Mouse (Mus musculus): ENCODE measurements around the gene Ifi207.
"Not testable (repeated sequence)": the region's sequence is repeated elsewhere in the genome, so short reads cannot be mapped to it uniquely, and the experiment has no call there.

The Ifi207 gene

DNA sequence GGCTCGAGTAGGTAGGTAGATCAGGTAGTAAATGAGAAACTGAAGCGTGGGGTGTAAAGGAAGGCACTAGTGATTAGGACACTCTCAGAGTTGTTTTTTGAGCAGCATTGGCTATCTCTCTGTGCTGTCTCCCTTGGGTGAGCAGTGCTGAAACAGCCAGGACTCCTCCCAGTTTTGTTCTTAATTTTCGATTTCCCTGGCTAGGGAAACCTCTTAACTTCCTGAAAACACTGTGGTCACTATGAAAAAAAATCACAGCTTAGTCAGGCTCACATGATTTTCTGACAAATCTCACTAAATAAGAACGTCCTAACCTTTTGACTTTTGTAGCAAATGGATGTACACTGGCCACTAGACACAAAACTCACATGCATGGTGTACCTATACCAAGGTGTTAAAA, at the start of gene Ifi207:
Gene Ifi207 (minus strand): TSS at position 92 of the 400 bp plus-strand sequence.
- DNase-seq (ENCODE audit: low read depth in 1 of 2, low spot score in 2 of 2), result peak; percentile 56 to 57

DNA sequence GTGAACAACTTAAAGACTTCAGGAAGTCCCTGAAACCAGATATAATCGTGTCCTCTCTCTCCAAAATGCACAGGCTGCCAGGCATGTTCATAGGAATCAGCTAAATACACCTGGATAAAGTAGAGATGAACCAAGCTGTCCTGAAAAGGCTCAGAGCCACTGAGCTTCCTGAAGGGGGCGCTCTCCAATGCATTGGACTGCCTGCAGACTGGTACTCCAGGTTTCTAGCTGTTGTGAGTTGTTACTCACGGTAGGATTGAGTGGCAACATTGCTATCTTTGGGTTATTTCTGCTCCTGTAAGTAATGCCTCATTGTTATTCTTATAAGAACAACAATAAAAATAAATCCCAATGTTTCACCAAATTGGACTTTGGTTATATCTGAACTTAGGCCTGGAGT, 31.9 kb upstream of the Ifi207 start:
- DNase-seq (ENCODE audit: low read depth in 1 of 2, low spot score in 2 of 2), result not testable (repeated sequence)

DNA sequence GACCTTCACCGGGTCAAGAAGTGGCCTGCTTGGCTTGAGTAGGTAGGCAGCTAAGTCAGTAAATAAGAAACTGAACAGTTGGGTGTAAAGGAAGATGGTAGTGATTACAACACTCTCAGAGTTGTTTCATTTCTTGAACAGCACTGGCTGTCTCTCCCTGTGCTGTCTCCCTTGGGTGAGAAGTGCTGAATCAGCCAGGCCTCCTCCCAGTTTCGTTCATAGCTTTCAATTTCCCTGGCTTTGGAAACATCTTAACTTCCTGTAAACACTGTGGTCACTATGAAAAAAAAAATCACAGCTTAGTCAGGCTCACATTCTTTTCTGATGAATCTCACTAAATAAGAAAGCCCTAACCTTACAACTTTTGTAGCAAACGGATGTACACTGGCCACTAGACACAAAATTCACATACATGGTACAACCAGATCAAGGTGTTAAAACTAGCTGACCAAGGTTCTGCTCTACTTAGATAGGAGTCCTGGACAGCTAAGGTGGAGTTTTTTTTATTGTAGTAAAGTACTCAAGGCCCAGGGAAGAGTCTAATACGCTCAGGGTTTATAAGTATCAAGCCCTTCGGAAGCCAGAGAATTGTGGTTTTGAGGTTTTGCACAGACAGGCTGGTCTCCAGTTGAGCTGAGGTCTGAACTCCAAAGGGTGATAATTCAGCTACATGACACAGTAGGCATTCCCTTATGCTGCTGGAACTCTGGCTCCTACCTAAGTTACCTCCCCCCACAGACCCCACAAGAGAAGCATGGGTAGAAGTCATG, 25.5 kb upstream of the Ifi207 start, which contains the start of gene Ifi204:
Gene Ifi204 (minus strand): TSS at position 96 of the 770 bp plus-strand sequence.
- DNase-seq (ENCODE audit: low read depth in 1 of 2, low spot score in 2 of 2), result peak; percentile 53 to 55

DNA sequence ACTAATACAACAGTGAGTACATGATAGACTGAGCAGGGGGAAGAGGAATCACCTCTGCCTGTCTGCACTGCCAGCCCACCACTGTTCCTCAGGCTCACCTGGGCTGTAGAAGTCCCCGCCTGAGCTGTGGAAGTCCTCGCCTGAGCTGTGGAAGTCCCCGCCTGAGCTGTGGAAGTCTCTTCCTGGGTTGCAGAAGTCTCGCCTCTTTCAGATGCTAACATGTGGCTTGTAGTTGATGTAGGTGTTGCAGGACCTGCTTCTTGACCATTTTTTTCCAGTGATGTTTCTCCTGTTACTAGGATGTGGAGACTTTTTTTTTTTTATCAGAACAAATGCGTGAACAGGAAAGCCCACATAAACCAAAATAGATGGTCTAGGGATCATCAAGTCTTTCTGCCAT, 18.5 kb upstream of the Ifi207 start:
- DNase-seq (ENCODE audit: low read depth in 1 of 2, low spot score in 2 of 2), result not testable (repeated sequence)

- DNase-seq (ENCODE audit: low read depth in 1 of 2, low spot score in 2 of 2), result no peak
These were observed 715 bp upstream of the Ifi207 start for GRCm38 (mm10) chr1:173742262-173742661.

GRCm38 (mm10) chr1:173740537-173740936, 1.0 kb downstream of the Ifi207 start:
- DNase-seq (ENCODE audit: low read depth in 1 of 2, low spot score in 2 of 2), result peak in 1 of 2 experiments; percentile 13

DNA sequence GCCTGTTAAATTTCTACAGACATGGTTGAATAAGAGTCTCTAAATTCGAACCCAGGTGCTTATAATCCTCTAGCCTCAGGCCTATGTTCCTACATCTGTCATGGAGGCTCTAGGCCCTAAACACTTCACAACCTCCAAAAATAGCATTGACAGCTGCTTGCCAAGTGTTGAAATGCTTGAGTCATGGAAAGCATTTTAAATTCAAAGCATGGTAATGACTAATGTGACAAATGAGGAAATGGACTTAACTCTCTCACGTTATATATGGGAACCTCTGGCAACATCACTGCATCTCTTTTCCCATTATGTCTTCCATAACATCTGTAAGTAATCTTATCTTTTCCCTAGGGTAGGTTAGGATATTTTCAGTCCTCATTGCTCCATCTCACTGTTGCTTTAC, 4.6 kb downstream of the Ifi207 start:
- no peak for DNase-seq (ENCODE audit: low read depth in 1 of 2, low spot score in 2 of 2)

DNA sequence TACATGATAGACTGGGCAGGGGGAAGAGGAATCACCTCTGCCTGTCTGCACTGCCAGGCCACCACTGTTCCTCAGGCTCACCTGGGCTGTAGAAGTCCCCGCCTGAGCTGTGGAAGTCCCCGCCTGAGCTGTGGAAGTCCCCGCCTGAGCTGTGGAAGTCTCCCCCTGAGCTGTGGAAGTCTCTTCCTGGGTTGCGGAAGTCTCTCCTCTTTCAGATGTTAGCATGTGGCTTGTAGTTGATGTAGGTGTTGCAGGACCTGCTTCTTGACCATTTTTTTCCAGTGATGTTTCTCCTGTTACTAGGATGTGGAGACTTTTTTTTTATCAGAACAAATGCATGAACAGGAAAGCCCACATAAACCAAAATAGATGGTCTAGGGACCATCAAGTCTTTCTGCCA, 6.5 kb downstream of the Ifi207 start:
- DNase-seq (ENCODE audit: low read depth in 1 of 2, low spot score in 2 of 2), result not testable (repeated sequence)

DNA sequence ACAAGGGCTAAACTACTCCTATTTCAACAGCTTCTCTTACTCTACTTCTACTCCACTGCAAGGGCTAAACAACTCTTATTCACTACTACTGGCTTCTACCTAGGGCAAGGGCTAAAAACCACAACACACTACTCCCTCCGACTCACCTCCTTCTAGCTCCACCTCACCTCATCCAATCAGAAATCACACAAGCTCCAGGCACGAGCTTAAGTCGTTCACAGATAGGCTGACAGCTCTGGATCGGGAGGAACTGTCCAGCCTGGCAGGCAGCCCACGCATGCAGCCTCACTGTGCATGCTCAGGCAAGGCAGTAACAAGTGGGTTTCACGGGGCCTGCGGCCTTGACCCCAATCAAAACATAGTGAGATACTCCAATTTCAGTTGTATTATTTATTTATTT, 8.3 kb downstream of the Ifi207 start:
- no peak for DNase-seq (ENCODE audit: low read depth in 1 of 2, low spot score in 2 of 2)

GRCm38 (mm10) chr1:173694270-173694669, 47.3 kb downstream of the Ifi207 start:
- no peak for DNase-seq (ENCODE audit: low read depth in 1 of 2, low spot score in 2 of 2)

- not testable (repeated sequence) for DNase-seq (ENCODE audit: low read depth in 1 of 2, low spot score in 2 of 2)
These were observed 62.9 kb downstream of the Ifi207 start for GRCm38 (mm10) chr1:173678605-173679004.

DNA sequence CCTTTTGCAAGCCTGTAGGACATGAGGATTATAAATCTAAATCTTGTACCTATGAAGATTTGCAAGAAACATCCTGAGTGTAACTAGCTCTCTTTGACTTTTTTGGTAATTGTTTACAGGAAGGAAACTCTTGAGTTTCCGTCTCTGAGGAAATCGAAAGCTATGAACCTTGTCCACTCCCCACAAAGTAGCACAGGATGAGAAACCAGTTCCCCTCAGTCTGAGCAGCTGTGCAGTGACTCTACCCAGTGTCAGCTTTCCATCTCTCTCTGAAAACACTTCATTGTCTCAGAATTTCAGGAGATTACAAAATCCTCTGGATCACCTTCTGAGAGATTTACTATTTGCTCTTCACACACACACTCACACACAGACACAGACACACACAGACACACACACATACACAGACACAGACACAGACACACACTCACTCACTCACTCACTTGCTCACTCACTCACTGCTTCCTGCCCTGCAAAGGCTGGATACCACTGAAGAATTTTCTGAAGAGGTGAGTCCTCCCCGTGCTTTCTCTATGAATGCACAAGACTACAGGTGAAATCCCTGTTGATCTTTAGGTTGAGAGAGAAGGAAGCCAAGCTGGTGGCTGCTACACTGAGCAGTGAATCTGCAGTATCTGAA, 68.0 kb downstream of the Ifi207 start, which contains the start of gene Ifi208:
Gene Ifi208 (plus strand): TSS at position 218 of the 640 bp plus-strand sequence.
- DNase-seq (ENCODE audit: low read depth in 1 of 2, low spot score in 2 of 2), result not testable (repeated sequence)
